In the genomic region with DNA sequence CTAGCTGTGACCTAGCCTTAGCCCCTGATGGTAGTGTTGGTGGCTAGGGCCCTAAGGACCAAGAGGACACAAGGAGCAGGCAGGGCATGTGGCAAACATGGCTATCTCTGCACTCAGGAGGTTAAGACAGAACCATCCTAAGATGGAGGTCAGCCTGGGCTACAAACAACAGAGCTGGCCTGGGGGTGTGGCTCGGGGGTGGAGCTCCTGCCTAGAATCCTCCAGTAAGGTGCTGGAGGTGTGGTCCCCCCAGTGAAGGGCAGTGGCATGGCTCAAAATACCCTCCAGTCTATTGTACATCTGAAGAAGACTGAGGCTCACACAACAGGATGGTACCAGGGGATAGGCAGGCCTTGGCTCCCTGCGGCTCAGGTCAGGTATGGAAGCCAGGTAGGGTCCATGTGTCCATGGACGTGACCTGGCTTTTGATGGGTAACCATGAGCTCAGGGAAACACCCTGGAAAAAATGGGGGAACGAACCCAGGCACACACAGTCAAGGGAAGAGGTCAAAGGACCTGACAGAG, we compare ENCODE assay signal across 10 mouse cellular contexts. TPM values are rescaled to one million over a fixed set of nuclear protein-coding genes. Genes with fewer than 3 reads are reported as not detected.
A peak's percentile ranks its signal among the peaks of the same experiment; 100 is the strongest.
DNase-seq lines count a peak whose midpoint lies in the region; ATAC-seq and TF ChIP-seq lines count a peak whose summit lies in the region.
"Had no signal": no experiment of that assay in that cellular context is flagged by ENCODE, and none has a peak within 500 bp of the region (broad histone marks: within the 10 kb centered on the region; RNA-seq: fewer than 3 reads in every experiment).

No protein-coding gene starts in this region.

- no peak for ATAC-seq in forebrain, embryonic 15.5 days (replicated peaks)
- ATAC-seq in liver, embryonic 14.5 days (ENCODE audit: insufficient read depth), result peak; percentile 36

- no peak for TF ChIP-seq CTCF in liver, embryonic 14.5 days (IDR thresholded peaks at IDR 0.05; ENCODE audit: low read depth)
- no peak for TF ChIP-seq CTCF in kidney, adult 2 months (conservative IDR thresholded peaks at IDR 0.05; ENCODE audit: insufficient read depth, insufficient read length, low read depth, low read length)
- no peak for TF ChIP-seq CTCF in left cerebral cortex, adult 2 months (IDR thresholded peaks at IDR 0.05)

- DNase-seq in adrenal gland, adult 2 months, result peak; percentile 41
- no peak for DNase-seq in adrenal gland, postnatal 25 days
- DNase-seq in A20 (ENCODE audit: low read depth, low spot score), result peak; percentile 47
- DNase-seq in liver, embryonic 14.5 days (ENCODE audit: low read depth in 3 of 3, low spot score in 3 of 3), result no peak
- DNase-seq in right cerebral cortex, adult 18-20 months, result no peak
- no peak for DNase-seq in kidney, adult 2 months
- DNase-seq in left cerebral cortex, adult 2 months (ENCODE audit: extremely low spot score in 1 of 2, low spot score in 2 of 2), result no peak
- DNase-seq: layer of hippocampus, postnatal 36 days; right cerebral cortex, postnatal 25 days had no signal

- peak overlapping the region; percentile 81 for H3K4me3 ChIP-seq in forebrain, embryonic 15.5 days
- H3K4me3 ChIP-seq in liver, embryonic 14.5 days (ENCODE audit: insufficient read depth in 1 of 2, low read depth in 2 of 2, low read length in 2 of 2), result peak overlapping the region in 1 of 2 experiments; percentile 4; a peak in 1 of 4 replicates
- no peak overlapping the region for H3K4me3 ChIP-seq in kidney, adult 2 months (ENCODE audit: insufficient read depth, low read depth, low read length)
- no peak overlapping the region for H3K4me3 ChIP-seq in left cerebral cortex, adult 2 months

- WGBS in forebrain, embryonic 15.5 days, result 87% methylated on average over 4 of the region's 4 CpGs
- 64% methylated on average over 4 of the region's 4 CpGs for WGBS in liver, embryonic 14.5 days (ENCODE audit: insufficient replicate concordance)
- 86% methylated on average over 4 of the region's 4 CpGs for WGBS in kidney, adult 2 months

- no peak for TF ChIP-seq POLR2A in kidney, adult 2 months (IDR thresholded peaks at IDR 0.05; ENCODE audit: low read depth, low read length)

- intact Hi-C loops in left cerebral cortex, adult 2 months (cut with DNase I), result no loop called here

- H3K4me2 ChIP-seq in forebrain, embryonic 15.5 days (replicated peaks), result peak overlapping the region; percentile 83
- peak overlapping the region; percentile 98 for H3K4me2 ChIP-seq in liver, embryonic 14.5 days (ENCODE audit: low read depth)

- H3K27me3 ChIP-seq in forebrain, embryonic 15.5 days, result no peaks in the 10 kb centered on the region
- H3K27me3 ChIP-seq in liver, embryonic 14.5 days (ENCODE audit: control insufficient read depth, insufficient read depth, low read length), result no peaks in the 10 kb centered on the region; the same call in 1 of the 2 replicates
- H3K27me3 ChIP-seq in kidney, adult 2 months (replicated peaks; ENCODE audit: control insufficient read depth, insufficient read depth, low read length), result no peaks in the 10 kb centered on the region

- H3K36me3 ChIP-seq in forebrain, embryonic 15.5 days, result peaks cover 43% of the 10 kb centered on the region
- peaks cover 8% of the 10 kb centered on the region for H3K36me3 ChIP-seq in liver, embryonic 14.5 days (replicated peaks; ENCODE audit: control insufficient read depth, insufficient read depth, low read depth)
- H3K36me3 ChIP-seq in kidney, adult 2 months (ENCODE audit: control insufficient read depth, insufficient read depth, low read length), result no peaks in the 10 kb centered on the region

- no peak for TF ChIP-seq EP300 in liver, embryonic 14.5 days (IDR thresholded peaks at IDR 0.05; ENCODE audit: low read depth)

- H3K27ac ChIP-seq in forebrain, embryonic 15.5 days (replicated peaks), result no peak overlapping the region; the same call in 1 of the 2 replicates
- H3K27ac ChIP-seq in liver, embryonic 14.5 days, result no peak overlapping the region; the same call in none of the 2 replicates
- H3K27ac ChIP-seq in kidney, adult 2 months (ENCODE audit: insufficient read depth, low read depth, low read length), result no peak overlapping the region
- H3K27ac ChIP-seq in left cerebral cortex, adult 2 months, result no peak overlapping the region

- no peaks in the 10 kb centered on the region for H3K9me3 ChIP-seq in forebrain, embryonic 15.5 days
- no peaks in the 10 kb centered on the region for H3K9me3 ChIP-seq in liver, embryonic 14.5 days (ENCODE audit: control insufficient read depth, low read length)

- peaks cover 43% of the 10 kb centered on the region for H3K4me1 ChIP-seq in forebrain, embryonic 15.5 days
- peaks cover 34 to 35% of the 10 kb centered on the region in 2 experiments for H3K4me1 ChIP-seq in liver, embryonic 14.5 days (replicated peaks; ENCODE audit: control insufficient read depth in 2 of 2, insufficient read depth in 2 of 2, low read length in 1 of 2)
- H3K4me1 ChIP-seq in kidney, adult 2 months (ENCODE audit: control insufficient read depth, insufficient read depth, low read length), result peaks cover 9% of the 10 kb centered on the region; the same call in 1 of the 2 replicates

- H3K9ac ChIP-seq in forebrain, embryonic 15.5 days (replicated peaks), result peak overlapping the region; percentile 97
- H3K9ac ChIP-seq in liver, embryonic 14.5 days (replicated peaks), result no peak overlapping the region

RNA-seq across cellular contexts. Expression of gene Mex3d, which starts 3.3 kb away (rescaled TPM):
- total RNA-seq in adrenal gland, adult 2 months (2021), result 10 to 100 TPM; 19.2 to 19.5 TPM
- 60.7 and 61.5 TPM in 2 replicates for polyA plus RNA-seq in adrenal gland, adult 2 months (2012; rRNA removed)
- total RNA-seq in adrenal gland, postnatal 25 days (2021), result 18.3 and 21.7 TPM in 2 replicates
- polyA plus RNA-seq in forebrain, embryonic 15.5 days (2015; fragmentation: Nextera tagmentation; extraction: Ambion mirVana), result 22.0 and 22.7 TPM in 2 replicates
- 3.2 and 3.3 TPM in 2 replicates for polyA plus RNA-seq in liver, embryonic 14.5 days (2012; rRNA removed)
- polyA plus RNA-seq in liver, embryonic 14.5 days (2014; fragmentation: Nextera tagmentation; extraction: Ambion mirVana), result 0.55 and 1.1 TPM in 2 replicates
- 7.9 and 11.9 TPM in 2 replicates for polyA plus RNA-seq in kidney, adult 2 months (2012; rRNA removed)
- total RNA-seq in left cerebral cortex, adult 2 months (2021), result 10 to 100 TPM; 19.2 to 20.6 TPM

RNA-seq across cellular contexts. Expression of gene Mbd3, which starts 15.2 kb away (rescaled TPM):
- total RNA-seq in adrenal gland, adult 2 months (2021), result 100 to 1,000 TPM; 125 to 146 TPM
- polyA plus RNA-seq in adrenal gland, adult 2 months (2012; rRNA removed), result 158 and 165 TPM in 2 replicates
- total RNA-seq in adrenal gland, postnatal 25 days (2021), result 127 and 139 TPM in 2 replicates
- polyA plus RNA-seq in forebrain, embryonic 15.5 days (2015; fragmentation: Nextera tagmentation; extraction: Ambion mirVana), result 281 and 295 TPM in 2 replicates
- 66.7 and 79.5 TPM in 2 replicates for polyA plus RNA-seq in liver, embryonic 14.5 days (2012; rRNA removed)
- polyA plus RNA-seq in liver, embryonic 14.5 days (2014; fragmentation: Nextera tagmentation; extraction: Ambion mirVana), result 43.7 and 44.3 TPM in 2 replicates
- polyA plus RNA-seq in kidney, adult 2 months (2012; rRNA removed), result 143 and 151 TPM in 2 replicates
- 100 to 1,000 TPM; 139 to 150 TPM for total RNA-seq in left cerebral cortex, adult 2 months (2021)

RNA-seq across cellular contexts. Expression of gene Uqcr11, which starts 22.5 kb away (rescaled TPM):
- 1,000 to 10,000 TPM in 1 of 2 experiments, 100 to 1,000 TPM in 1; 714 to 1,027 TPM for total RNA-seq in adrenal gland, adult 2 months (2021)
- polyA plus RNA-seq in adrenal gland, adult 2 months (2012; rRNA removed), result 2,955 and 2,958 TPM in 2 replicates
- total RNA-seq in adrenal gland, postnatal 25 days (2021), result 728 and 779 TPM in 2 replicates
- polyA plus RNA-seq in forebrain, embryonic 15.5 days (2015; fragmentation: Nextera tagmentation; extraction: Ambion mirVana), result 551 and 574 TPM in 2 replicates
- polyA plus RNA-seq in liver, embryonic 14.5 days (2012; rRNA removed), result 359 and 571 TPM in 2 replicates
- polyA plus RNA-seq in liver, embryonic 14.5 days (2014; fragmentation: Nextera tagmentation; extraction: Ambion mirVana), result 729 and 738 TPM in 2 replicates
- polyA plus RNA-seq in kidney, adult 2 months (2012; rRNA removed), result 3,960 and 3,968 TPM in 2 replicates
- total RNA-seq in left cerebral cortex, adult 2 months (2021), result 100 to 1,000 TPM; 373 to 394 TPM

RNA-seq across cellular contexts. Expression of gene Plk5, which starts 27.9 kb away (rescaled TPM):
- under 1 TPM; 0.14 to 0.45 TPM for total RNA-seq in adrenal gland, adult 2 months (2021)
- 1.5 and 2.6 TPM in 2 replicates for polyA plus RNA-seq in adrenal gland, adult 2 months (2012; rRNA removed)
- total RNA-seq in adrenal gland, postnatal 25 days (2021), result 0.15 TPM in 1 of 2 replicates, not detected in the other
- polyA plus RNA-seq in forebrain, embryonic 15.5 days (2015; fragmentation: Nextera tagmentation; extraction: Ambion mirVana), result 2.2 and 2.7 TPM in 2 replicates
- polyA plus RNA-seq in liver, embryonic 14.5 days (2012; rRNA removed), result 0.08 and 0.10 TPM in 2 replicates
- 0.09 TPM in 1 of 2 replicates, not detected in the other for polyA plus RNA-seq in liver, embryonic 14.5 days (2014; fragmentation: Nextera tagmentation; extraction: Ambion mirVana)
- polyA plus RNA-seq in kidney, adult 2 months (2012; rRNA removed), result 1.8 and 2.0 TPM in 2 replicates
- total RNA-seq in left cerebral cortex, adult 2 months (2021), result 10 to 100 TPM; 27.3 to 37.9 TPM

RNA-seq across cellular contexts. Expression of gene Adamtsl5, which starts 36.0 kb away (rescaled TPM):
- total RNA-seq in adrenal gland, adult 2 months (2021), result 10 to 100 TPM in 1 of 2 experiments, 1 to 10 TPM in 1; 8.0 to 10.3 TPM
- polyA plus RNA-seq in adrenal gland, adult 2 months (2012; rRNA removed), result 35.1 and 41.5 TPM in 2 replicates
- total RNA-seq in adrenal gland, postnatal 25 days (2021), result 8.9 and 10.4 TPM in 2 replicates
- polyA plus RNA-seq in forebrain, embryonic 15.5 days (2015; fragmentation: Nextera tagmentation; extraction: Ambion mirVana), result 0.32 and 0.61 TPM in 2 replicates
- 1.9 and 2.1 TPM in 2 replicates for polyA plus RNA-seq in liver, embryonic 14.5 days (2012; rRNA removed)
- 1.3 TPM in 2 replicates for polyA plus RNA-seq in liver, embryonic 14.5 days (2014; fragmentation: Nextera tagmentation; extraction: Ambion mirVana)
- 5.5 and 7.4 TPM in 2 replicates for polyA plus RNA-seq in kidney, adult 2 months (2012; rRNA removed)
- total RNA-seq in left cerebral cortex, adult 2 months (2021), result 10 to 100 TPM in 1 of 2 experiments, 1 to 10 TPM in 1; 7.9 to 11.1 TPM

Comparison
In these comparisons a context has a peak if more than half of its experiments do, and no peak if none do; other contexts are left out.
1. DNase-seq: peak in adrenal gland, adult 2 months (single experiment) and A20 (single experiment); none in adrenal gland, postnatal 25 days (single experiment), liver, embryonic 14.5 days (0 of 3), right cerebral cortex, adult 18-20 months (single experiment), kidney, adult 2 months (single experiment) and left cerebral cortex, adult 2 months (0 of 2).